Mouse (Mus musculus): ENCODE measurements around the gene Gbp10. TPM values are rescaled to one million over a fixed set of nuclear protein-coding genes. Genes with fewer than 3 reads are reported as not detected.
"Not testable (repeated sequence)": the region's sequence is repeated elsewhere in the genome, so short reads cannot be mapped to it uniquely, and the experiment has no call there.

The Gbp10 gene
- total RNA-seq (2015; ENCODE audit: low replicate concordance) (not detected in 2 replicates), total RNA-seq (2017; ENCODE audit: low replicate concordance) (not detected in 2 replicates)

- ATAC-seq (replicated peaks; ENCODE audit: low FRiP score, poor library complexity, severe bottlenecking): not testable (repeated sequence)
These were observed at the start of gene Gbp10 for GRCm38 (mm10) chr5:105239483-105240047. TSS of gene Gbp10 (minus strand) at chr5:105239533.

GRCm38 (mm10) chr5:105260673-105261072 is 21.3 kb upstream of the Gbp10 start:
- ATAC-seq (replicated peaks; ENCODE audit: low FRiP score, poor library complexity, severe bottlenecking): not testable (repeated sequence)

GRCm38 (mm10) chr5:105252491-105252890 is 13.2 kb upstream of the Gbp10 start:
- no peak for ATAC-seq (replicated peaks; ENCODE audit: low FRiP score, poor library complexity, severe bottlenecking)

GRCm38 (mm10) chr5:105244741-105245140 is 5.4 kb upstream of the Gbp10 start:
- not testable (repeated sequence) for ATAC-seq (replicated peaks; ENCODE audit: low FRiP score, poor library complexity, severe bottlenecking)

GRCm38 (mm10) chr5:105240982-105241381 is 1.6 kb upstream of the Gbp10 start:
- not testable (repeated sequence) for ATAC-seq (replicated peaks; ENCODE audit: low FRiP score, poor library complexity, severe bottlenecking)

GRCm38 (mm10) chr5:105238402-105238801 is 931 bp downstream of the Gbp10 start:
- not testable (repeated sequence) for ATAC-seq (replicated peaks; ENCODE audit: low FRiP score, poor library complexity, severe bottlenecking)

GRCm38 (mm10) chr5:105236040-105236439 is 3.3 kb downstream of the Gbp10 start:
- not testable (repeated sequence) for ATAC-seq (replicated peaks; ENCODE audit: low FRiP score, poor library complexity, severe bottlenecking)

GRCm38 (mm10) chr5:105208957-105209356 is 30.4 kb downstream of the Gbp10 start:
- ATAC-seq (replicated peaks; ENCODE audit: low FRiP score, poor library complexity, severe bottlenecking): not testable (repeated sequence)

GRCm38 (mm10) chr5:105200791-105201355 is 38.5 kb downstream of the Gbp10 start:
- not testable (repeated sequence) for ATAC-seq (replicated peaks; ENCODE audit: low FRiP score, poor library complexity, severe bottlenecking)

GRCm38 (mm10) chr5:105199149-105199548 is 40.2 kb downstream of the Gbp10 start:
- not testable (repeated sequence) for ATAC-seq (replicated peaks; ENCODE audit: low FRiP score, poor library complexity, severe bottlenecking)

GRCm38 (mm10) chr5:105197915-105198560 is 41.3 kb downstream of the Gbp10 start:
- not testable (repeated sequence) for ATAC-seq (replicated peaks; ENCODE audit: low FRiP score, poor library complexity, severe bottlenecking)

- ATAC-seq (replicated peaks; ENCODE audit: low FRiP score, poor library complexity, severe bottlenecking): not testable (repeated sequence)
These were observed 43.0 kb downstream of the Gbp10 start for GRCm38 (mm10) chr5:105196308-105196707.

- not testable (repeated sequence) for ATAC-seq (replicated peaks; ENCODE audit: low FRiP score, poor library complexity, severe bottlenecking)
These were observed 46.8 kb downstream of the Gbp10 start for GRCm38 (mm10) chr5:105192536-105192935.

GRCm38 (mm10) chr5:105181446-105181845 is 57.9 kb downstream of the Gbp10 start:
- ATAC-seq (replicated peaks; ENCODE audit: low FRiP score, poor library complexity, severe bottlenecking): no peak

Other genes with a start within 250 kb of the Gbp10 start
- 0.63 TPM in 1 of 2 replicates, not detected in the other for gene Gbp9, start 100.0 kb downstream of the Gbp10 start, total RNA-seq (2015; ENCODE audit: low replicate concordance)
- gene Gbp9, start 100.0 kb downstream of the Gbp10 start, total RNA-seq (2017; ENCODE audit: low replicate concordance): 2.0 TPM in 1 of 2 replicates, not detected in the other
- 1.2 and 4.8 TPM in 2 replicates for gene Gbp8, start 100.0 kb downstream of the Gbp10 start, total RNA-seq (2015; ENCODE audit: low replicate concordance)
- gene Gbp8, start 100.0 kb downstream of the Gbp10 start, total RNA-seq (2017; ENCODE audit: low replicate concordance): 2.9 and 5.5 TPM in 2 replicates
- not detected in 2 replicates for gene Gbp4, start 99.9 kb downstream of the Gbp10 start, total RNA-seq (2015; ENCODE audit: low replicate concordance)
- not detected in 2 replicates for gene Gbp4, start 99.9 kb downstream of the Gbp10 start, total RNA-seq (2017; ENCODE audit: low replicate concordance)
- gene Gm43302, start 54.2 kb upstream of the Gbp10 start, total RNA-seq (2015; ENCODE audit: low replicate concordance): not detected in 2 replicates
- gene Gm43302, start 54.2 kb upstream of the Gbp10 start, total RNA-seq (2017; ENCODE audit: low replicate concordance): not detected in 2 replicates
- 0.21 TPM in 1 of 2 replicates, not detected in the other for gene Gbp6, start 54.2 kb upstream of the Gbp10 start, total RNA-seq (2015; ENCODE audit: low replicate concordance)
- 1.3 TPM in 2 replicates for gene Gbp6, start 54.2 kb upstream of the Gbp10 start, total RNA-seq (2017; ENCODE audit: low replicate concordance)
- gene Lrrc8b, start 176.2 kb upstream of the Gbp10 start, total RNA-seq (2015; ENCODE audit: low replicate concordance): 1.7 and 4.0 TPM in 2 replicates
- gene Lrrc8b, start 176.2 kb upstream of the Gbp10 start, total RNA-seq (2017; ENCODE audit: low replicate concordance): 1.2 and 2.0 TPM in 2 replicates

All from erythroblast, adult 5-6 weeks (primary cell).